Mouse (Mus musculus): ENCODE data around the gene Gm49416. TPM values are rescaled to one million over a fixed set of nuclear protein-coding genes. Genes with fewer than 3 reads are reported as not detected.

The Gm49416 gene
- polyA plus RNA-seq, 1 experiment from 2014 or later, result not detected

DNA sequence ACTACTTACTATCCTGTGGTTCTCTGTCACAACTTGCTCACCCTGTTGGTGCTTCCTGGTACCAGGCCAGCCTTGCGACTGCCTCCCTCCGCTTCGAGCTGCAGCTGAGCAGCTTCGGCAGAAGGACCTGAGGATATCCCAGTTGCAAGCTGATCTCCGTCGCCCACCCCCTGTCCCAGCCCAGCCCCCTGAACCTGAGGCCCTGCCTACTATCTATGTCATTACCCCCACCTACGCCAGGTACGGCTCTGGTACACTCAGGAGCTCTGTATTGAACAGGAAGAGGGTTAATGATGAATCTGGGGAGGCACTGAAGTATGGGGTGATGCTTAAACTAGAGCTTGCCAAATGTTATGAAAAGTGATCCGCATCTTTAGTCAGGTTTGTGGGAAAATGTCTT, 33.0 kb downstream of the Gm49416 start:
- no peak overlapping the region for H3K27ac ChIP-seq (replicated peaks)
- peak overlapping the region; percentile 91 for H3K9ac ChIP-seq

DNA sequence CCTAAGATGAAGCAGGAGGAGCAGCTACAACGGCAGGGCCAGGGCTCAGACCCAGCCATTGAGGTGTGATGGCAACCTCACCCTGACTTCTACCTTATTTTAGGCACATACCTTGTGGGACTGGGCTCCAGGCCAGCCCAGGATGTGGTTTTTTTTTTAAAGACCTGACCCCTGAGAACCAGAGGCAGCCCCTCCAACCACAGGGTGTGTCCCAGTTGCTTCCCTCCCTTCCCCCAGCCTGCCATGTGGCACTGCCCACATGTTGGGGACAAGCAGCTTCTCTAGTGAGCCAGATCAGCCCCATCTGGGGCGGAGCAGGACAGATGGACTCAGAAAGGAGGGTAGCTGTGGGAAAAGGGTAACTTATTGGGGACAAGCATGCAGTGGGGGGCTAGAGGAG, 38.0 kb downstream of the Gm49416 start:
- 87% methylated on average over 2 of the region's 2 CpGs for WGBS

More for the DNA sequence above, 33.0 kb downstream of the Gm49416 start:
- H3K27me3 ChIP-seq (replicated peaks), result no peaks in the 10 kb centered on the region
- WGBS, result 80% methylated on average over 9 of the region's 9 CpGs
- H3K4me3 ChIP-seq, result peak overlapping the region; percentile 72
- no peak for ATAC-seq (ENCODE audit: extremely low read depth, insufficient number of reproducible peaks, low FRiP score, low TSS enrichment)
- peaks cover 15% of the 10 kb centered on the region for H3K4me1 ChIP-seq
- peak overlapping the region; percentile 91 for H3K4me2 ChIP-seq
- H3K36me3 ChIP-seq, result peaks cover 37% of the 10 kb centered on the region
- no peaks in the 10 kb centered on the region for H3K9me3 ChIP-seq

DNA sequence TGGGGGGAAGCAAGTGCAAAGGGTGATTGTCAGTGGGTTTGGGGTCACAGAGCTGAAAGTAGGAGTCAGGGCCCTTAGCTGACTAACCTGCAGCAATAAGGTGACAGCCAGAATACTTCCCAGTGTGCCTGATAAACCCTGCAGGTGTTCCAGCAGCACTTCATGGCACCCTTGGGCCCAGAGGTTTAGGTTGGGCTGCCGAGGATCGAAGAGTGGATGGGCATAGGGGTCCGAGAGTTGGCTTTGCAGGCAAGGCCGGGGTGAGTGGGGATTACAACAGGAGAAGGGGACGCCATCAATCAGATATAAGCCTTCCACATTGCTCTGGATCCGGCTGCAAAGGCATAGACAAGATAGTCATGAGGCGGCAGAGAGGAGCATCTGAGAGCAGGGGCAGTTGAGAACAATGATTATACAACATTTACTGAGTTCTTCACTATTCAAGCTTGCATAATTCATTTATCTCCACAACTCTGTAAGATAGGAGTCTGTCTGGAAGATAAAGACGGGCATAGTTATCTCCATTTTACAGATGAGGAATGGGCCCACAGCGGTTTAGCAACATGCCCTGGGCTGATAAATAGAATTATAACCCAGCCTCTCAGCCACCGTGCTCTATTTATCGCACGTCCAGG, 39.3 kb downstream of the Gm49416 start:
- 77% methylated on average over 12 of the region's 12 CpGs for WGBS
- H3K36me3 ChIP-seq, result peaks cover 49% of the 10 kb centered on the region
- no peak overlapping the region for H3K27ac ChIP-seq (replicated peaks)
- H3K9ac ChIP-seq, result no peak overlapping the region
- H3K4me2 ChIP-seq, result no peak overlapping the region
- no peak overlapping the region for H3K4me3 ChIP-seq
- ATAC-seq (ENCODE audit: extremely low read depth, insufficient number of reproducible peaks, low FRiP score, low TSS enrichment), result no peak
- H3K4me1 ChIP-seq, result peaks cover 21% of the 10 kb centered on the region
- no peaks in the 10 kb centered on the region for H3K9me3 ChIP-seq
- no peaks in the 10 kb centered on the region for H3K27me3 ChIP-seq (replicated peaks)

More for the DNA sequence above, 38.0 kb downstream of the Gm49416 start:
- Histone ChIP-seq H3K9ac (no peak overlapping the region), H3K36me3 (peaks cover 50% of the 10 kb centered on the region), H3K27ac (replicated peaks) (no peak overlapping the region), H3K4me1 (peaks cover 23% of the 10 kb centered on the region), H3K4me3 (no peak overlapping the region), H3K9me3 (no peaks in the 10 kb centered on the region), H3K27me3 (replicated peaks) (no peaks in the 10 kb centered on the region), H3K4me2 (no peak overlapping the region)
- no peak for ATAC-seq (ENCODE audit: extremely low read depth, insufficient number of reproducible peaks, low FRiP score, low TSS enrichment)

DNA sequence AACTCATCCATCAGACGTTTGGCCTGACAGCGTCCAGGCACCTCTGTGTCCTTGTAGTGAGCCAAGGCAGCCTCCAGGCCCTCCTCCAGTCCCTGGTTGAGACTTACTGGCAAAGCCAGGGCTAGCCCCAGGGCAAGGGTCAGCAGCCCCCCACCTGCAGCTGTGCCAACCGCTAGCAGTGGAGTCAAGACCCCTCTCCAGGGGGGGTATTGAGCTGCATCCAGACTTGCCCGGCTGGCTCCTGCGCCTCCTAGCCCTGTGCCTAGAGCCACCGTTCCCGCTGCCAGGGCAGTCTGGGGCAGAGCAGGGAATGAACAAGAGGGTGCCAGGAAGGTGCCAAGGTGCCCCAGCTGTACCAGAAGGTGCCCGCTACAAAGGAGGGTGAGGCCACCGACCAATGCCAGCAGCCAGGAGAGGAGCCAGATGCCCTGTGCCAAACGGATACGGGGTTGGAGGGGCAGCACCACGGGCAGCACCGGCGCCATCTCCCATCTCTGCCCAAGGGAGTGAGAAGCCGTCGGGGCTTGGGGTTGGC, 40.0 kb downstream of the Gm49416 start:
- peak overlapping the region; percentile 89 for H3K4me3 ChIP-seq
- WGBS, result 18% methylated on average over 16 of the region's 16 CpGs
- peak overlapping the region; percentile 91 for H3K9ac ChIP-seq
- H3K4me1 ChIP-seq, result peaks cover 21% of the 10 kb centered on the region
- ATAC-seq (ENCODE audit: extremely low read depth, insufficient number of reproducible peaks, low FRiP score, low TSS enrichment), result no peak
- peak overlapping the region; percentile 82 for H3K27ac ChIP-seq (replicated peaks)
- H3K9me3 ChIP-seq, result no peaks in the 10 kb centered on the region
- no peaks in the 10 kb centered on the region for H3K27me3 ChIP-seq (replicated peaks)
- H3K36me3 ChIP-seq, result peaks cover 50% of the 10 kb centered on the region
- H3K4me2 ChIP-seq, result peak overlapping the region; percentile 87

DNA sequence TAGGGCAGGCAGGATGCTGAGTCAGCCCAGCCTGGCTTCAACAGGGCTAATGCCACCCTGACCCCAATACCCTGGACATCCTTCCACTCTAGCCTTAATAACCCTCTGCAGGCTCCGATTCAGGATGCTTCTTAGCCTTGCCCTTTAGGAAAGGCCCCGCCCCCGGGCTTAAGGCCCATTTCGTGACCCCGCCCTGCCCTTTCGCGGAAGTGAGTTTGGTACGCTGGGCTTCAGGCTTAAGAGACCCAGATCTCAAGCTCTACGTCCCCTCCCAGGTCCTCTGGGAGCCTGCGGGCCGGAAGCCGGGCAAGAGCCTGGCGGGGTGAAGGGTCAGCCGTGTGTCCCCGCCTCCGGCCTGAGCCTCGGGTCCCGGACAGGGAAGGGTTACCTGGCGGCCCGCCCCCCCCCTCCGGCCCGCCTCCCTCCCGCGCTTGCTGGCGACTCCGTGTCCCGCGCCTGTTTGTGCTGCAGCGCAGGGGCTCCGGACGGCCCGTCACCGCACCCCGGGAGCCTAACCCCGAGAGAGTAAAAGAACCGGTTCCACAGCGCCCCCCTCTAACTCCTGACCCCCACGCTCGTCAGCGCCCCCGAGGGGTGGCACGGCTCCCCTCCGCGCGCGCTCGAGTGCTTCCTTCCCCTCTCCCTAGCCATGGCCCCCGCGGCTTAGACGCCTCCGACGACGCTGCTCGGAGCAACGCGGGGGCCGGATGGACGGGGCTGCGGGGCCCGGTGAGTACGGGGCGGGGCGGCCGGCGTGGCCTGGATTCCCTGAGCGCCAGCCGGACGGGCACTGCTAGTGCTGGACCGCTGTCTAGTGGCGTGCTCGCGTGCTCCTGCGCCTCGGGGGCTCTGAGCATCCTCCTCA, 40.7 kb downstream of the Gm49416 start, which contains the start of the genes Rom1 and Eml3:
Rom1 (minus strand) TSS at position 133 of the 865 bp plus-strand sequence.
Eml3 (plus strand) TSS at position 329 of the 865 bp plus-strand sequence.
- Histone ChIP-seq H3K36me3 (peaks cover 54% of the 10 kb centered on the region), H3K4me2 (peak within 1 kb of the TSS; percentile 87), H3K9ac (peak within 1 kb of the TSS; percentile 91), H3K9me3 (no peaks in the 10 kb centered on the region), H3K27ac (replicated peaks) (peak within 1 kb of the TSS; percentile 82), H3K4me3 (peak within 1 kb of the TSS; percentile 89), H3K27me3 (replicated peaks) (no peaks in the 10 kb centered on the region), H3K4me1 (peaks cover 21% of the 10 kb centered on the region)
- under 1% methylated on average over 71 of the region's 74 CpGs for WGBS
- peak; percentile 78 for ATAC-seq (ENCODE audit: extremely low read depth, insufficient number of reproducible peaks, low FRiP score, low TSS enrichment)

DNA sequence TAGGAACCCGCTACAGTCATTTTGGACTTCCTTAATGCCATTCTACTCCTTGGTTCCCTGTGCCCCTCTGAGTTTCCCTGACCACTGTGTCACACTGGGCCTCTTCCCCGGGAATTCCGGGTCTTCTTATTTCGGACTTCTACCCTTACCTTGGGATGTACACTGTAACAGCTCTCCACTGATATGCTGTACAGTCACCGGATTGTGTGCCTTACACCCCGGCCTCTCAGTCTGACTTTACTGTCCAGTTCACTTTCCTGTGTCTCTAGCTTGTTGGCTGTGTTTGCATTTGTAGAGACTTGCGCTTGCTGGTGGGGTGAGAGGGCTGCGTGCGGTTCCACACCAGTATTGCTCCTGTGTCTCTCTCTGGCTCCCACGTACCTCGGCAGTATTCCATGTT, 41.4 kb downstream of the Gm49416 start:
- ATAC-seq (ENCODE audit: extremely low read depth, insufficient number of reproducible peaks, low FRiP score, low TSS enrichment), result no peak
- 6% methylated on average over 11 of the region's 11 CpGs for WGBS
- peak overlapping the region; percentile 82 for H3K27ac ChIP-seq (replicated peaks)

DNA sequence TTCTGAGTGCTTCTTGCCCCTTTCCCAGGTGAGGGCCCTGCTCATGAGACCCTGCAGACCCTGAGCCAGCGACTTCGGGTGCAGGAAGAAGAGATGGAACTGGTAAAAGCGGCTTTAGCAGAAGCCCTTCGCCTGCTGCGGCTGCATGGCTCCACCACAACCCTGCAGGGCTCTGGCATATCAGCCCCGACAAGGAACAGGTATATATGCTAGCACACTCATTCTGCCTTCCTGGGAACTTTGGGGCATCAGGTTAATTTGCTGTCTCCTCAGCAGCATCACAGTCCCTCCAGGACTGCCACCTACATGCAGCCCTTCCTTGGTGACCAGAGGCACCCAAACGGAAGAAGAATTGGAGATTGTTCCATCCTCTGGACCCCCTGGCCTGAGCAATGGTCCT, 42.0 kb downstream of the Gm49416 start:
- H3K36me3 ChIP-seq, result peaks cover 60% of the 10 kb centered on the region
- peak overlapping the region; percentile 89 for H3K4me3 ChIP-seq
- H3K9ac ChIP-seq, result peak overlapping the region; percentile 91
- 74% methylated on average over 7 of the region's 7 CpGs for WGBS
- H3K4me1 ChIP-seq, result peaks cover 21% of the 10 kb centered on the region
- H3K4me2 ChIP-seq, result peak overlapping the region; percentile 87
- H3K27ac ChIP-seq (replicated peaks), result no peak overlapping the region
- H3K9me3 ChIP-seq, result no peaks in the 10 kb centered on the region
- no peak for ATAC-seq (ENCODE audit: extremely low read depth, insufficient number of reproducible peaks, low FRiP score, low TSS enrichment)
- no peaks in the 10 kb centered on the region for H3K27me3 ChIP-seq (replicated peaks)

More for the DNA sequence above, 41.4 kb downstream of the Gm49416 start:
- peak overlapping the region; percentile 91 for H3K9ac ChIP-seq
- no peaks in the 10 kb centered on the region for H3K9me3 ChIP-seq
- H3K4me1 ChIP-seq, result peaks cover 21% of the 10 kb centered on the region
- peak overlapping the region; percentile 89 for H3K4me3 ChIP-seq
- no peaks in the 10 kb centered on the region for H3K27me3 ChIP-seq (replicated peaks)
- peaks cover 60% of the 10 kb centered on the region for H3K36me3 ChIP-seq
- peak overlapping the region; percentile 87 for H3K4me2 ChIP-seq

DNA sequence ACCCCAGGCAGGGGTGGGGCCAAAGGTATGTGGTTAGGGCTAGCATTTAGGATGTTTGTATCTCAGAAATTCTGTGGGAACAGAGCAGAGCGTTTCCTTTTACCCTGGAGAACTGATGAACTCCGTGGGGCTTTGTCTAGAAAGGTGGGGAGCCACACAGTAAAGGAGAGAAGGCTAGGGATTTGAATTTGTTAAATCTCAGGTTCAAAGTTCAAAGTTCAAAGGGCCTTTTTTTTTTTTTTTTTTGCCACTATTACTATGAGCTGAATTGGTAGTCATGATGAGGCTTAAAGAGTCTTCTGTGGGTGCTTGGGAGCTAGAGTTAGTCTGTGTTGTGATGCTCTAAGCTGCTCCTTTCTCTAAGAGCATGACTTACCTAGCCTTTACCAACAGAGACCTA, 48.0 kb downstream of the Gm49416 start:
- no peak overlapping the region for H3K9ac ChIP-seq
- H3K9me3 ChIP-seq, result no peaks in the 10 kb centered on the region
- H3K36me3 ChIP-seq, result peaks cover 69% of the 10 kb centered on the region
- no peak overlapping the region for H3K4me2 ChIP-seq
- 78% methylated on average over 2 of the region's 2 CpGs for WGBS
- no peak overlapping the region for H3K4me3 ChIP-seq
- H3K4me1 ChIP-seq, result peaks cover 9% of the 10 kb centered on the region
- ATAC-seq (ENCODE audit: extremely low read depth, insufficient number of reproducible peaks, low FRiP score, low TSS enrichment), result no peak
- no peak overlapping the region for H3K27ac ChIP-seq (replicated peaks)
- no peaks in the 10 kb centered on the region for H3K27me3 ChIP-seq (replicated peaks)

DNA sequence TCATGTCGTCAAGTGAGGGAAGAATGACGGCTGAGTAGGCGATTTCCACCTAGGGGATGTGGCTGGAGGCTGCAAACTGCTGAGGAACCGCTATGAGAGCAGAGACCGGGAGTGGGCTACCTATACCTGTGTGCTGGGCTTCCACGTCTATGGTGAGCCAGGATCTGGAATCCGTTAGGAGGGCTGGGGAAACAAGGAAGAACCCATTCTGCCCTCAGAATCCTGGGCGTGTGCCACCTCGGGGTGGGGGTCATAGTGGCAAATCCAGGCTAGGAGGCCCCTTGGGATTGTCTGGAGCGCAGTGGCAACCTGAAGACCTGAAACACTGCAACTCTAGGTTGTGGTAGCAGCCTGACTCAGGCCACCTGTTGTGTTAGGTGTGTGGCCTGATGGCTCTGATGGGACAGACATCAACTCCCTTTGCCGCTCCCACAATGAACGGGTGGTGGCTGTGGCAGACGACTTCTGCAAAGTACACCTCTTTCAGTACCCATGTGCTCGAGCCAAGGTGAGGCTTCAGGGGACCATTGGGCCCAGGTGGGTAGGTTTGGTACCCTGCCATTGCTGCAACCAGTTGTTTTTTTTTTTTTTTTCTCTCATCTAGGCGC, 51.9 kb downstream of the Gm49416 start:
- WGBS, result 83% methylated on average over 15 of the region's 15 CpGs
- H3K36me3 ChIP-seq, result peaks cover 56% of the 10 kb centered on the region
- H3K4me3 ChIP-seq, result peak overlapping the region; percentile 92
- ATAC-seq (ENCODE audit: extremely low read depth, insufficient number of reproducible peaks, low FRiP score, low TSS enrichment), result no peak
- H3K9me3 ChIP-seq, result no peaks in the 10 kb centered on the region
- H3K27me3 ChIP-seq (replicated peaks), result no peaks in the 10 kb centered on the region
- H3K27ac ChIP-seq (replicated peaks), result peak overlapping the region; percentile 77; the same call in 1 of the 2 replicates
- H3K4me2 ChIP-seq, result peak overlapping the region; percentile 82
- peak overlapping the region; percentile 98 for H3K9ac ChIP-seq
- H3K4me1 ChIP-seq, result peaks cover 39% of the 10 kb centered on the region

DNA sequence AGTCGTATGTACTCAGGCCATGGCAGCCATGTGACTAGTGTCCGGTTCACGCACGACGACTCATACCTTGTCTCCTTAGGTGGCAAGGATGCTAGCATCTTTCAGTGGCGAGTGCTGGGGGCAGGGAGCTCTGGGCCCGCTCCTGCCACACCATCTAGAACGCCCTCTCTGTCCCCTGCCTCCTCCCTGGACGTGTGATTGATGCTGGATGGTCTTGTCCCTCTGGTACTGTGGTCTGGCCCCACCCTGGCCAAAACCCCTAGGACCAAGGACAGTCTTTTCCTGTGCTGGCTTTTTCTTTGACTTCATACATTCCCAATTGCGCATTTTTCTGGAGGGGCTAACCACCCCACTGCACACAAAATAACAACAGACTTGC, 52.4 kb downstream of the Gm49416 start:
- Histone ChIP-seq H3K4me3 (peak overlapping the region; percentile 92), H3K9ac (peak overlapping the region; percentile 98), H3K27me3 (replicated peaks) (no peaks in the 10 kb centered on the region), H3K9me3 (no peaks in the 10 kb centered on the region), H3K4me2 (peak overlapping the region; percentile 82), H3K27ac (replicated peaks) (peak overlapping the region; percentile 77), H3K36me3 (peaks cover 58% of the 10 kb centered on the region), H3K4me1 (peaks cover 39% of the 10 kb centered on the region)
- WGBS, result 33% methylated on average over 10 of the region's 10 CpGs
- no peak for ATAC-seq (ENCODE audit: extremely low read depth, insufficient number of reproducible peaks, low FRiP score, low TSS enrichment)

All from heart, embryonic 13.5 days (tissue).